Mouse (Mus musculus) kidney, postnatal 25 days (tissue): ENCODE data around the gene Wasl.
A peak's percentile ranks its signal among the peaks of the same experiment; 100 is the strongest.

Experiments used
- DNase-seq, 2 experiments: peaks; one replicate each; pipeline ENCODE4 v3.0.0; 2021; ENCODE audit warnings: mixed read lengths in 2 of 2

The Wasl gene

GRCm38 (mm10) chr6:24664867-24665458 lies at the start of gene Wasl:
Wasl (minus strand) TSS chr6:24665009.
- peak; percentile 96 to 99 for DNase-seq

DNA sequence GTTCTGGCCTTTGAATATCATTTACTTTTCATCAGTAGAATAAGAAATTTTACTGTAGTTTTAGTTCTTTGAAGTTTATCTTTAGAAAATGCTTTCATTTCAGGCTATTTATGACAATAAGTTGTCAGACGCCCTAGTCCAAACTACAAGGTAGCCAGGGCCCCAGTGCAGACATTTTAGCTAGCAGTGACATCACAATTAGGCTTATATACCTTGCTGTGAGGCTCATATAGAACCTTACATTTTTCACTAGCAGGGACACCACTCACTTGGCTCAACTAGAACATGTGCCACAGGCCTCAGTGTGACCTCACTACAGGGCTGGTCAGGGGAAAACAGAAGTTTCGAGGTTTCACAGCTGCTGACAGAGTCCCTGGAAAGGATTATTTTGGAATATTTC lies 42.7 kb upstream of the Wasl start:
- no peak for DNase-seq

GRCm38 (mm10) chr6:24707090-24707489 lies 42.3 kb upstream of the Wasl start:
- no peak for DNase-seq

- no peak for DNase-seq
Measured at GRCm38 (mm10) chr6:24697216-24697615, 32.4 kb upstream of the Wasl start.

DNA sequence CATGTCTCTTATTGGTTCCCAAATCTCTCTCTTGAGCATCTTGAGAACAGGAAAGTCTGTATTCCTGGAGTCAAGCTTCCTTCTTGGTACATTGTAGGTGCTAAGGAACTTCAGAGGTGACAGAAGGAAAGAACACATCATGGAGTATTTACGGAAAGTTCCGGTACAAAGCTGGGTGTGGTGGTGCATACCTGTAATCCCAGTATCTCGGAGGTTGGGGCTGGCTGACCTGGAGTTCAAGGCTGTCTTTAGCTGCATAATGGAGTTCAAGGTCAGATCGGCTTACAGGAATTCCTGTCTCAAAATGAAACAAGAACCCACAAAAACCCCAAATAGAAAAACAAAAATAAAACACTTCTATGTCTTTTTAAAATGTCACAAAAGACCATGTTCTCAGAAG lies 31.3 kb upstream of the Wasl start:
- no peak for DNase-seq

GRCm38 (mm10) chr6:24694455-24695410 lies 29.9 kb upstream of the Wasl start:
- no peak for DNase-seq

- no peak for DNase-seq
Measured at GRCm38 (mm10) chr6:24687871-24688270, 23.1 kb upstream of the Wasl start.

GRCm38 (mm10) chr6:24683113-24683512 lies 18.3 kb upstream of the Wasl start:
- DNase-seq, result no peak

DNA sequence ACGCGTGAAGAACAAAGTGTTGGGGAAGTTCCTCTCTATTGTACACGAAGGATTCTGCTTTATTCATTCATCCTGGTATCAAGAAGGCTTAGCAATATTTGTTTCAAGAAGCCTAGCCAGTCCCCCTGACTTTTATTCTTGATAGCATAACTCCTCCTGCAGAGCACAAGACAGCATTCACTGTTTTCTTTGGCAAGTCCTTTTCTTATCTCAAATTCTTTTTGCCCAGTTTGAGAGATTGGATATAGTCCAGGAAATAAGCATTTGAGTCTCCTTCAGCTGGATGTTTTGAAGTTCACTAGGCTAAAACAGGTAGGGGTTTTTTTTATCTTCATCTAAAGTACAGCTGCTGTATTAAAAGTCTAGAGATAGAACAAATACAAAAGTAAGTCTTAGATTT lies 3.0 kb upstream of the Wasl start:
- DNase-seq, result no peak

DNA sequence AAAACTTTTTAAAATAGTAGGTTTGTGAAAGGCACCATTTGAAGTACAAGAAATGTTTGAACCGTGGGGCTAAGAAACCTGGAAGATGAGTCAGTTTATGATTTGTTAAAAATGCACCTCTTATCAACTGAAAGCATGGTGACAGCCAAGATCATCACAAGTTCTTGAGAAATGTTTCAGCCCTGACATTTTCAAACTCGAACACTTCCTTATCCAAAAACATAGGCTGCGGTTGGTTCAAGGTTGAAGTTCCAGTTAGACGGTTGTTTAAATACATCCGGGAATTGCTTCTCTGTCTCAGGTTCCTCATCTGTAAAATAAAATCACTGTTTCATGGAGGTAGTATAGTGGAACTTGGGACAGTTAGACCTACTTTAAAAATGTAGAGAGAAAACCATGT lies 1.4 kb upstream of the Wasl start:
- no peak for DNase-seq

GRCm38 (mm10) chr6:24664133-24664866 lies 509 bp downstream of the Wasl start:
- DNase-seq, result peak; percentile 54 to 77

DNA sequence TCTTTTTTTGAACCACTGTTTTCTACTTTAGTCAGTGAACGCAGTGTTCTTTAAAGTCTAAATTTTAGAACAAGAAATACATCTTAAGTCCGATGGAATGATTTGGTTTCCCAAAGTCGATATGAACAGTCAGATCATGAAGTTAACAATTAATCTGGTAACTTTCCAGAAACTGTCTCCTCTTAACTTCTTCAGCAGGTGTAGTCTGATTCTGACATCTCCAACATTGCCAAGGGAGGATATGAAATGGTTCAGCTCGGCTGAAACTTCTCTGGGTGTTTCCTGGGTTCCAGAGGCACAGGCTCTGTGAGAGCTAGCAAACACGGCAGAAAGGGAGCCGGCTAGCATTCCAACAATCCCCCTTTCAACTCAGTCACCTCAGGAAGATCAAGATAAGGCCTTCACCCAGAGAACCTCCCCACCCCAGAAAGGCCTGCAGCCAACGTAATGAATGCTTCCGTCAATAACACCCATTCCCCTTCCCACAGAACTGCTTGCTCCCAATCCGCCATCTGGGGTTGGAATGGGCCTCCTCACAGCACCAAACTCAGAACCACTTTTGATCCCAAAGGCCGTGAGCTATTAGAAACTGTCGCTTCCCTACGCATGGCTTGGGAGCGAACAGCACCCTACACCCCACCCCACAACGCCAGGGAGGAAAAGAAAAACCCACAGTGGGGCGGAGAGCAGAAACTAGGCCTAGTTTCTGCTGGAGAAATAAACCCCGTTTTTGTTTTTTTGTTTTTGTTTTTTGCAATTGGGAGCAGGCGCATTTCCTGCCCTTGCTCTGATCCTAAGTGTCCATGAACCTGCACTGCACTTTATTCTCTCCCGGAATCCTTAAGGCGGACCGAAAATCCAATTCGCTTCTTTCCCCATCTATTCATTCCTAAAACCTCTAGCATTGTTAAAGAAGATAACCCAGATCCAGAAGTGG lies 1.3 kb downstream of the Wasl start:
- DNase-seq, result peak; percentile 35 to 57

GRCm38 (mm10) chr6:24662483-24662882 lies 2.3 kb downstream of the Wasl start:
- DNase-seq, result no peak

DNA sequence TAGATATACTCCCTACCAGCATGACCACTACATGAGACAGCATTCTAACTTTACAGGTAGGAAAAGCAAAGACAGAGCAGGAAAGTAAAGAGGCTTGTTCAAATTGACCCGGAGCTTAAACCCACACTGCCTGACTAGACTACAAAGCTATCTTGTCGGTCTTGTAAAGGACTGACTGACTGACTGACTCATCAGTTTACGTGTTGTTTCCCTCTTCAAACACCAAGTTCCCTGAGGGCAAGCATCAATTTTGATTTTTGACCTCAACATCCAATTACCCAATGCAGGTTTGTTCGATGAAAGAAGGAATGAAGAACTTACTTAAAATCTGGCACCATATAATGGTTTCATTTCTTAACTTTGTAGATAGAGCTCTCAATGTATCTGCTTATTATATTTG lies 2.9 kb downstream of the Wasl start:
- no peak for DNase-seq

DNA sequence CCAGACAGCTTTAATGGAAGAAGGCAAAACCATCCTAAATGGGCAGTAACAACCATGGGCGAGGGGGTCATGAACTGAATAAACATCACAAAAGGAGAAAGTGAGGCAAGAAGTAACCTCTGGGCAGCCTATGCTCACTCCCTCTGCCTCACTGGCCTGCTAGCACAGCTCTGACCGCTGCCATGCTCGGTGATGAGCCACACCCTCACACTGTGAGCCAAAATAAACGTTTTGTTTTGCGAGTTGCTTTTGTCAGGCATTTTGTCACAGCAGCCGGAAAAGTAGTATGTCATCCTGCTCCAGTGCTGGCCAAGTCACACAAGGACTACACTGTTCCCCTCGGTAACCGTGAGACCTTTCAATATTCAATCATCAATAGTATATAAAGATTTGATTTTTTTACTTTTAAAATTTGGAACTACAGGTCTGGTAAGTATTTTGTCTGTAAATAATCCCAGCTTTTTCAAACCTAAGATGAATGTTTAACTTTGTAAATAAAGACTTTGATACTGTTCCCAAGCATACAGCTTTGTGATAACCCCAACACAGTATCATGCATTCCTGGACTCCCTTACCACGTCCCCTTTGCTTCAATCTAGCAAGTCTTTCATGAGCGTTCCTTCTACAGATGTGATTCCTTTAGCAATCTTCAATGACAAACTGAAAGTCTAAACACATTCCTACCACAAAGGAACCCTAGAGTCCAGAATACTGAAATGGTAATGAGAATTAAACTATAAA lies 7.0 kb downstream of the Wasl start:
- peak in 1 of 2 experiments; percentile 37 for DNase-seq

DNA sequence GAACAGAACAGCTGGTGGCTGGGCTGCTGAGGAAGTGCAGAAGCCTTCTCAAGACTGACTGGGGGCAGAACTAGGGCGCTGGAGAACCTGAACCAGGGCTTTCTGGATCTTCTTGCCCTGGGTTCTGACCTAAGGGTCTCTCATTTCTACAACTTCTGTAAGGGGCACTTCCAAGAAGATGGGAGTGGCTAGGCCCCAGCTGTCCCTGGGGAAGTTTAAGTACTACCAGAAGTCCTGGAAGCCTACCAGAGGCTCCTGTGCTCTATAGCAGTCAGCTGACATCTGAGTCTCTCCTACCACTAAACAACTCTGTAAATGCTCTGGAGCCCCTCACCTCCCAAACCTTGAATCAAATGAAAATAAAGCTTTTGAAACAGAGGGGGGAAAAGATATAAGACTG lies 8.7 kb downstream of the Wasl start:
- DNase-seq, result no peak

GRCm38 (mm10) chr6:24651538-24651937 lies 13.3 kb downstream of the Wasl start:
- DNase-seq, result peak; percentile 26 to 47

DNA sequence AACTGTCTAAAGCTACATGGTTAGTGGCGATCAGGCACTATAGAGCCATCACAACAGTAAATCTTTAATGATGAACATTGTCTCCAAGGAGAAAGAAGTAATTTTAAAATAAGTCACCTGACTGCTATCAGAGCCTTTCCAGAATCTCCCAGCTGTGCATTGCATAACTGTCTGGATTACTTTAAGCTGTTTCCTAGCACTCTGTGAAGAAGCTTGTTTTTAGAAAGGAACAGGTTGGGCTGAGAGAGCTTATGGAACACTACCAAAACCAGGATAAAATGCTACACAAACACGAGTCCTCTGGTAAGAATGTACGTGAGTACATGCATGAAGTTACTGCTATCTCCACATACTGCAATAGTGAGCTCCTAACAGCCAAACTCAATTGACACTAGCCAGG lies 14.1 kb downstream of the Wasl start:
- DNase-seq, result no peak

DNA sequence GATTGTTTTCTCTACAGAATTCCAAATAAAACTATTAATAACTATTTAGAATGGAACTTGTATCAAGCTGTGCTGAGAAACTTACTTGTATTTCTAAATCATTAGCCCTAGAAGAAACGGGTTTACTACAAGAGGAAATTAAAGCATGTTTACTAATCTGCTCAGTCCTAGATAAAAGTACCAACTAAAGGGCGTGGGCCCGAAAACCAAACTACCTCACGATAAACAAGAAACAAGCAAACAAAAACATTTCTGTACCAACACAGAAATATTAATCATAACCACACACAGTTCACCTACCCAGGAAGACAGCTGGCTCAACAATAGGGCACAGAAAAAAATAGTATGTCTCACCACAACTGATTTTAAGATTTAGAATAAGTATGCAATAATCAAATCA lies 16.4 kb downstream of the Wasl start:
- no peak for DNase-seq

DNA sequence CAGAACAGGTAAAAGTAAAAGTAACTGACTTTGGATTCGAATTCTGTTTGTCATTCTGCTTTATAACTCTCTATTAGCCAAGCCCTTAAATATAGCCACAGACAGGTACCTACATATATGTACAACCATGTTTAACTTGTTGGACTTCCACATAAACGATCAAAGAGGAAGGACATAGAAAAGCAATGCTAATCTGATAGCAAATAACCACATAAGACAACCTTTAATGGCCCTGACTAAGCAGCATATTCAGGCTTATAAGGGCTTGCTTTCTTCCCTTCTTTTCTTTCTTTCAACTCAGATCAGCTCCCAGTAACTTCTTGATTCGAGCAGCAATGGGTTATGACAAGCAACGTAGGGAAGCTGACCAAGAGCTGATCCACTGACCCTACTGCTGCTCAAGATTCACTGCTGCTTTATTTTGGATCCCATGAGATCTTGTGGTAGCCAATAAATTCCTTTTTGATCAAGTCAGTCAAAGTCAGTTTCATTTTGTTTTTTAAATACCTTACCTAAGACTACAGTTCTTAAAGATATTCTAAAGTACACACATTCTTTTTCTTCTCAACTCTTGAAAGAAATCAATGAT lies 17.6 kb downstream of the Wasl start:
- DNase-seq, result no peak

GRCm38 (mm10) chr6:24645346-24646053 lies 19.3 kb downstream of the Wasl start:
- DNase-seq, result no peak
